Mouse (Mus musculus): ENCODE measurements around the gene Slc43a2.

Gene Slc43a2

DNA sequence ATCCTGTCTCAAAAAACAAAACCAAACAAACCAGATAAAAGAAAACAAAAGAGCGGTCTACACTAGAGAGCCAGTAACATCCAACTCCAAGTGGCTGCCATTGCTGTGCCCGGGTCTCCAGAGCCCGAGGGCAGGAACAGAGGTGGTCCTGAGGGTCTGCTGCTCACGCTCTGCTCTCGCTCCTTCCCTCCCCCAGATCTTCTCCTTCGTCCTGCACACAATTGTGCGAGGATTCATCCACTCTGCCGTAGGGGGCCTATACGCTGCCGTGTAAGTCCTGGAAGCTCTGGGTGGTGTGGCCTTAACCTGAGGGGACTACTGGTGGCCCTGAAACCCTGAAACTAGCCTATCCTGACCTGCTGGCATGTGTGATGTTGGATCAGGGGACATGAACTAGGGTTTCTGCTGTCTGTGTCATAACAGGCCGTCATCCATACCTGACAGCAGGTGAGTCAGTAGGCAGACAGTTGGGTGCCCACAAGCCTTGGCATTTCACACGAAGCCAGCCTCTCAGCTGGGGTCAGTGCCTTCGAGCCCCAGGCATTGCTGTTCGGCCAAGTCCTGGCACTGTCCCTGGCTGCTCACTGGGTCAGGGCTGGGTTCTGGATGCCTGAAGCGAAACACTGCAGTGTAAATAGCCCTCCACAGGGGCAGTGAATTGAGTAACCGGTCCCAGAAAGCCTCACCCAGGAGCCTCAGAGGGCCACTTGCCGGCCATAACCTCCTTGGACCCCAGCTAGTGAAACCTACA is 39.1 kb downstream of the Slc43a2 start:
- peak; percentile 69 for DNase-seq (ENCODE audit: extremely low read depth, insufficient read length, low spot score)

- DNase-seq (ENCODE audit: extremely low read depth, insufficient read length, low spot score), result peak; percentile 84
Measured at GRCm38 (mm10) chr11:75571126-75571990, 39.9 kb downstream of the Slc43a2 start.

DNA sequence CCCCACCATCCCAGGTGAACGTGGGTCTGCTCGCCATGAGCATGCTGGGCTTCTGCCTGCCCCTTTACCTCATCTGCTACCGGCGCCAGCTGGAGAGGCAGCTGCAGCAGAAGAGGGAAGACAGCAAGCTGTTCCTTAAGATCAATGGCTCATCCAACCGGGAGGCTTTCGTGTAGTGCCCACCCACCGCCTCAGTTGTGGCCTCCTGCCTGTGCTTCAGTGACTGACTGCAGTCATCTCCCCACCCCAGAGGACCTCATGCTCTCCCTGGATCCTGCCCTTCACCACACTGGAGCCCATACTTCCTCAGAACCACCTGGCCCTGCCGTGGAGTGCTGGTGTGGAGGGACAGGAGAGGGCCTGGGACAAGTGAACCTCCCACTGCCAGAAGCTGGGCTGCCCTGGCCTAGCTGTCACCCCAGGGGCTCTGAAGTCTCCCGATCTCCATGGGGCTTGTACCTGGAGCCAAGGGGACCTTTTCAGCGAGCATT is 40.9 kb downstream of the Slc43a2 start:
- no peak for DNase-seq (ENCODE audit: extremely low read depth, insufficient read length, low spot score)

- peak; percentile 57 for DNase-seq (ENCODE audit: extremely low read depth, insufficient read length, low spot score)
Measured at GRCm38 (mm10) chr11:75572854-75573650, 41.6 kb downstream of the Slc43a2 start.

GRCm38 (mm10) chr11:75574378-75575123 is 43.1 kb downstream of the Slc43a2 start:
- no peak for DNase-seq (ENCODE audit: extremely low read depth, insufficient read length, low spot score)

DNA sequence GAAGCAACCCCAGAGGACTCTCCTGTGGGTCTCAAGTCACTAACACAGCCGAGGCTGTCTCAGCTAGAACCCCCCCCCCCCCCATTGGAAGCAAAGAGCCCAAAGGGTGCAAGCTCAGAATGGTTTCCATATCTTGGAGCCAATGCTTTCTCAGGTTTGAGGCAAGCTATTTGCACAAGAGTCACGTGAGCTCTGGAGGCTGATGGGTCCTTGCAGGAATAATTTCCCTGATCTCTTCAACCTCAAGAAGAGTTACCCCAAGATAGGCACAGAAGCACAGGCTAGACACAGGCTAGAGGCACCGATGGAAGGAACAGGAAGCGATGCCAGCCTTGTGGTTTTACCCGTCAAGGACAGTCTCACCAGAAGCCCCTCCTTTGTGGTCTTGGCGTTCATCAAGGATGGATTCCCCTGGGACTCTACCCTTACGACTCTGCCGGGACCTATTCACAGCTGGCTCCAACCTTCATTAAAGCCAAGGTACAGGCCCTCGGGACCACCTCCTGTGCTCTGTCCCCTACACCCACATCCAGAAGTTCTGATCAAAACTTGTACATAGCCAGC is 44.1 kb downstream of the Slc43a2 start:
- DNase-seq (ENCODE audit: extremely low read depth, insufficient read length, low spot score), result no peak

- DNase-seq (ENCODE audit: extremely low read depth, insufficient read length, low spot score), result no peak
Measured at GRCm38 (mm10) chr11:75578609-75579008, 47.1 kb downstream of the Slc43a2 start.

DNA sequence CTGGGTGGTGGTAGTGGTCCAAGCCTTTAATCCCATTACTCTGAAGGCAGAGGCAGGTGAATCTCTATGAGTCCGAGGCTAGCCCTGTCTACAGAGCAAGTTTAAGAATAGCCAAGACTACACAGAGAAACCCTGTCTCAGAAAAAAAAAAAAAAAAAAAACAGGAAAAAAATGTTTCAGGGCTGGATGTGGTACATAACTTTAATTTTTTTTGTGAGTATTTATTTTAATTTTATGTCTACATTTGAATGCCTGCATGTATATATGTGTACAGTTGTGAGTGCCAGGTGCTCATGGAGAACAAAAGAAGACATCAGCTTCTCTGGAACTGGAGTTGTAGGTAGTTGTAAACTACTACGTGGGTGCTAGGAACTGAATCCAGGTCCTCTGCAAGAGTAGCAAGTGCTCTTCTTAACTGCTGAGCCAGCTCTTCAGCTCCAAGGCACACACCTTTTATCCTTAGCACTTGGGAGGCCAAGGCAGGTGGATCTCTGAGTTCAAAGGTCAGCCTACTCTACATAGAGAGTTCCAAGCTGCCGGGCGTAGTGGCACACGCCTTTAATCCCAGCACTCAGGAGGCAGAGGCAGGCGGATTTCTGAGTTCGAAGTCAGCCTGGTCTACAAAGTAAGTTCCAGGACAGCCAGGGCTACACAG is 50.1 kb downstream of the Slc43a2 start:
- no peak for DNase-seq (ENCODE audit: extremely low read depth, insufficient read length, low spot score)

GRCm38 (mm10) chr11:75583521-75583920 is 52.0 kb downstream of the Slc43a2 start:
- no peak for DNase-seq (ENCODE audit: extremely low read depth, insufficient read length, low spot score)

DNA sequence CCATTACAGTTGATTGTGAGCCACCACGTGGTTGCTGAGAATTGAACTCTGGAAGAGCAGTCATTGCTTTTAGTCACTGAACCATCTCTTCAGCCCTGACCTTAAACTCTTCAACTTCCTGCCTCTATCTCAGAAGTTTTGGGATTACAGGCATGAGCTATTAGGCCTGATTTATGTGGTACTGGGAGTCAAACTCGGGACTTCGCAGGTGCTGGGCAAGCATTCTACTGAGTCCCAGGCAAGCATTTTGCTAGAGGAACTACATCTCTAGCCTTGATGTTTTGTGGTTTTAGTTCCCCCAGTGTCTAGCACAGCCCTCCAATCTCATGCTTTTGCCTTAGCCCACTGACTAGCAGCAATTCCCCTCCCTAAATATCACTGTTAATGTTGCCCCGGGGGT is 53.6 kb downstream of the Slc43a2 start:
- no peak for DNase-seq (ENCODE audit: extremely low read depth, insufficient read length, low spot score)

DNA sequence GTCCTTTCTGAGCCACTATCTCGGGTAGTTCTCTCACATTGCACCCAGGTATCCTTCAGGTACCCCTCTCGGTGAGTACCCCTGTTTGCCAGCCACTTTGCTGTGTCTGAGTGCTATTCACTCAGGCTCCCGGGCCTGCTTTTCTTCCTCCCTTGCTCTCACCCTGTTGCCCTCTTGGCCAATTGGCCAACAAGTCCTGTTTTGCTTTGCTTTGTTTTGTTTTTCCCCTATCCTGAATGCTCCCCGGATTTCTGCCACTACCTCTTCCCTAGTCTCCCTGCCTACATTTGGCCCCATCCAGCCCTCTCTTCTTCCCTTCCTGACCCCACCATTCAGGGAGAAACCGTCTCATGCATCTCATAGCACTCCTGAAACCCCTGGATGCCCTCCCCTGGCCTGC is 54.5 kb downstream of the Slc43a2 start:
- DNase-seq (ENCODE audit: extremely low read depth, insufficient read length, low spot score), result no peak

DNA sequence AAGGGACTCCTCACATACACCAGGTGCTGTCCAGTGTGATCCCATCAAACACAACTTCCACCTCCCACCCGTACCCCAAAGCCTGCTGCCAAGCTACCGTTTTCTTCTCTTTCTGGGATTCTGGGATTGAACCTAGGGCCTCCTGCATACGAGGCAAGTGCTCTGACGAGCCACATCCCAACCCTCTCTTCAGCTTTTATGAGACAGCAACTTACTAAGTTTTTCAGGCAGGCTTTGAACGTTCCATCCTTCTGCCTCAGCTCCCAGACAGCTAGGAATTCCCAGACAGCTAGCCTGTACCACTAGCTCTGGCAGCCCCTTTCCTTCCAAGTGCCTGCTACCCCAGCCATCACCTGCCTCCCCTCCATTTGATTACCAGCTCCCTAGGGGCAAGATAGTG is 55.5 kb downstream of the Slc43a2 start:
- DNase-seq (ENCODE audit: extremely low read depth, insufficient read length, low spot score), result no peak

- peak; percentile 95 for DNase-seq (ENCODE audit: extremely low read depth, insufficient read length, low spot score)
Measured at GRCm38 (mm10) chr11:75587493-75588284, 56.2 kb downstream of the Slc43a2 start, which contains the start of gene Pitpna. Pitpna (plus strand) TSS chr11:75588097.

- peak; percentile 60 for DNase-seq (ENCODE audit: extremely low read depth, insufficient read length, low spot score)
Measured at GRCm38 (mm10) chr11:75588285-75588941, 56.9 kb downstream of the Slc43a2 start.

DNA sequence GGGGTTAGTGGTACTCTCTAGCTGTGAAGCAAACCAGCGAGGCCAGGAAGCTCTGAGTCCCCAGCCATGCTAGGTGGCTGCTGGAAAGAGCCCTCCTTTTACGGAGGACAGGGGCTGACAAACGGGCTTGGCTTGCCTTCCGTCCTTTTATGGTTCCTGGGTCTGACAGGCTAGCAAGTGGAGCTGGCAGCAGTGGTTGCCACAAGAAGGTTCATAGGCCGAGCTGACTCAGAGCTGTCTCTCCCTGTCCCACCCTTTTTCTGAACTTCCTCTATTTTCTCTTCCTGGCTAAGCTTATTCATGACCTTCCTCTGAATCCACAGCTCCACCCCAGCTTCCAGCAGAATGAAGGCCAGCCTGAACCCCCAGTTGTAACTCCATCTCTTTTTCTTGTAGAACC is 61.1 kb downstream of the Slc43a2 start:
- DNase-seq (ENCODE audit: extremely low read depth, insufficient read length, low spot score), result peak; percentile 54

DNA sequence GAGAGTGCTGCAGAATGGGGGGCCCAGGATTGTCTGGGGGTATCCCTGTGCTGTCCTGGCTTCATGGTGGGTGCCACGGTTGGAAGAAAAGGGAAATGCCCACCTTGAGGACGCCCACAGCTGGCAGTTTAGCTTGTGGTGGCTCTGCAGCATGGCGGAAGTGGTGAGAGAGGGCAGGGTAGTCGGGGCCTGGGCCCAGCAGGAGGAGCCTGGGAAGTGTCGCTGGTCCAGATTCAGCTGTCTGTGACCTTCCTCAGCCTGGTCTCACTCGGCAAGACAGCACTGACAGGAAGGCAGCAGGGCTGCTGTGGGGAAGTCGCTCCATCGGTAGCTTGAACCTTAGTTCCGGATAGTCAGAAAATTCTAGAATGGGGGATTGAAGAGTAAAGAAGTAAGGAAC is 62.9 kb downstream of the Slc43a2 start:
- DNase-seq (ENCODE audit: extremely low read depth, insufficient read length, low spot score), result no peak

DNA sequence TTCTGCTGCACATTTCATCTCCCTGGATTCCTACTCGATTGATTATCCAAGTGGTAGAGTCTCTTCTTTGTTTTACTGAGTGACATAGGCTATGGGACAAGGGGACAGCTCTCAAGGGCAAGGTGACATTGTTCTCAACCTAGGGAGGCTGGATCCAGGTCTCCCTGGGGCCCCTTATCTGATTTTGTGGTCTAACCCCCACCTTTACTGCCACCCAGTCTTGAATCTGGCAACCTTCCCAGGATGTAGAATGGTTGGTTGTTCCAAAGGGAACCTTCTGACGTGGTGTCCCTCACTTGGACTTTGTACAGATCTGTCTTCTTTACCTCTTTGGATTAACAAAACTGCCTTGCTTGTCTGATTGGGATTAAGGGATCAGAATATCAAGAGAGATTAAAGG is 63.9 kb downstream of the Slc43a2 start:
- no peak for DNase-seq (ENCODE audit: extremely low read depth, insufficient read length, low spot score)

DNA sequence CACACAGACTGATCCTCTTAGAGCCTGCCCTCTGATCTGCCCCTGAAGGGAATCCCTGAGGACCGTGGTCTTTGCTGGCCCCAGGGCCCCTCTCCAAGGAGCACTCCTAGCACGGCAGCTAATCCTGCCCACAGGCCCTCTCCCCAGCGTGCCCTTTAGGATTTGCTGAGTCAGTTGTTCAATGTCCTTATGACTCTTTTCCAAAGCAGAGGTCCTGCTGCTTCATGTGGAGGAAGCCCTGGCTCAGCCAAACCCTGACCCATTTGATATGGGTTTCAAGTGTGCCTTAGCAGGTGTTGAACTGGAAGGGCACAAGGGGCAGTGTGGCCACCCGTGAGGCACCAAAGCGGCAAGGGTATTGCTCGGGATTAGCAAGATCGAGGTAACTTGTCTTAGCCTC is 64.3 kb downstream of the Slc43a2 start:
- no peak for DNase-seq (ENCODE audit: extremely low read depth, insufficient read length, low spot score)

Measured in 3134 (cell line).